Mouse (Mus musculus) cerebellum, adult 2 months (tissue): ENCODE data around the gene Olfr1392.
"Not testable (repeated sequence)": the region's sequence is repeated elsewhere in the genome, so short reads cannot be mapped to it uniquely, and the experiment has no call there.

ENCODE experiments used
- CTCF ChIP-seq: fragments of 200-500 bp; IDR thresholded peaks from 2 replicates; pipeline ENCODE4 v1.5.1; 2011; ENCODE audit warnings: low read depth, mild to moderate bottlenecking, control low read depth, low read length, moderate library complexity, borderline replicate concordance; ENCODE audit not compliant: insufficient read depth
- POLR2A ChIP-seq: fragments of 200-500 bp; IDR thresholded peaks from 2 replicates; pipeline ENCODE4 v1.6.1; 2011; ENCODE audit warnings: low read length, control low read depth, borderline replicate concordance; ENCODE audit not compliant: insufficient read depth

DNA sequence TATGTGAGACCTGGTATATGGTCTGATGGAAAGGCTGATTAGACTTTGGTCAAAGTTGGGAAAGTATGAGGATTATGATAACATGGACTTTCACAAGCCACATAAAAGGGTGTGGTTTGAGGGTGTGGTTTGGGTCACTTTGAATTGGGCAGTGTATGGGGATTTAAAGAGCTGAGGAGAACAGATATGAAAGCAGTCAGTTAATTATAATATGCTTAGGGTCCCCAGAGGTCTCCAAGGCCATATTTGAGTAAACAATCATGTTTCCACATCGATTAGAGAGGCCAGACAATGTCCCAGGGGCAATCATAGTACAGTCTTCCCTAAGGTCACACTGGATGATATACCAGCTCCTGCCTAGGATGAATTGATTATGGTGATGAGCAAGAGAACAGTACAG lies at the start of gene Olfr1392:
- not testable (repeated sequence) for TF ChIP-seq CTCF, POLR2A
